Mouse (Mus musculus) myocyte (in vitro differentiated cells): ENCODE data around the gene Nhp2. TPM values are rescaled to one million over a fixed set of nuclear protein-coding genes. Genes with fewer than 3 reads are reported as not detected.
A peak's percentile ranks its signal among the peaks of the same experiment; 100 is the strongest.

Experiments
- H3K27me3 ChIP-seq: one replicate; pipeline ENCODE4 v1.6.1; 2011; ENCODE audit not compliant: control insufficient read depth, insufficient read depth, insufficient read length
- H3K36me3 ChIP-seq: one replicate; pipeline ENCODE4 v1.6.1; 2011; ENCODE audit not compliant: control insufficient read depth, insufficient read depth
- H3K4me2 ChIP-seq: one replicate; pipeline ENCODE4 v1.6.1; 2011; ENCODE audit warnings: low read depth, control low read depth
- H3K4me3 ChIP-seq: one replicate; pipeline ENCODE4 v1.5.1; 2011; ENCODE audit warnings: mild to moderate bottlenecking, control low read depth, moderate library complexity
- H3K79me2 ChIP-seq: one replicate; pipeline ENCODE4 v1.6.1; 2011; ENCODE audit not compliant: control insufficient read depth, insufficient read depth
- H3ac ChIP-seq: one replicate; pipeline ENCODE4 v1.6.1; 2011; ENCODE audit not compliant: control insufficient read depth, insufficient read length
- CEBPB ChIP-seq: IDR thresholded peaks from 2 replicates; pipeline ENCODE4 v1.6.1; 2011; ENCODE audit warnings: mild to moderate bottlenecking, moderate library complexity; ENCODE audit not compliant: poor library complexity, insufficient read depth, severe bottlenecking
- E2F4 ChIP-seq: IDR thresholded peaks from one replicate; pipeline ENCODE4 v1.6.1; 2011; ENCODE audit warnings: mild to moderate bottlenecking, control low read depth, moderate library complexity; ENCODE audit not compliant: insufficient read depth
- MAX ChIP-seq: IDR thresholded peaks from one replicate; pipeline ENCODE4 v1.6.1; 2011; ENCODE audit warnings: low read depth, mild to moderate bottlenecking, control low read depth
- MYOD1 ChIP-seq, 3 experiments: IDR thresholded peaks; one replicate each; pipeline ENCODE4 v1.6.1; 2011; ENCODE audit warnings: control low read depth in 2 of 3, low read depth in 2 of 3, mild to moderate bottlenecking in 2 of 3, moderate library complexity in 1 of 3; ENCODE audit not compliant: insufficient read length in 2 of 3, control insufficient read depth in 1 of 3
- MYOG ChIP-seq, 3 experiments: IDR thresholded peaks; one replicate each; pipeline ENCODE4 v1.6.1; 2011; ENCODE audit warnings: control low read depth in 2 of 3, low read depth in 2 of 3, mild to moderate bottlenecking in 2 of 3; ENCODE audit not compliant: insufficient read length in 2 of 3, control insufficient read depth in 1 of 3, insufficient read depth in 1 of 3
- POLR2A ChIP-seq: IDR thresholded peaks from one replicate; pipeline ENCODE4 v1.6.1; 2011; ENCODE audit warnings: low read depth, mild to moderate bottlenecking, control low read depth, moderate library complexity; ENCODE audit not compliant: insufficient read length
- POLR2AphosphoS2 ChIP-seq: IDR thresholded peaks from one replicate; pipeline ENCODE4 v1.6.1; 2011; ENCODE audit warnings: low read depth, control low read depth; ENCODE audit not compliant: insufficient read length
- REST ChIP-seq: IDR thresholded peaks from one replicate; pipeline ENCODE4 v1.6.1; 2011; ENCODE audit warnings: mild to moderate bottlenecking, control low read depth, moderate library complexity; ENCODE audit not compliant: insufficient read depth, insufficient read length
- SRF ChIP-seq: IDR thresholded peaks from one replicate; pipeline ENCODE4 v1.6.1; 2011; ENCODE audit warnings: low read depth; ENCODE audit not compliant: control insufficient read depth, insufficient read length
- TCF12 ChIP-seq: IDR thresholded peaks from one replicate; pipeline ENCODE4 v1.6.1; 2011; ENCODE audit warnings: mild to moderate bottlenecking, control low read depth; ENCODE audit not compliant: poor library complexity, insufficient read depth, severe bottlenecking
- TCF3 ChIP-seq: IDR thresholded peaks from one replicate; pipeline ENCODE4 v1.6.1; 2011; ENCODE audit warnings: low read depth, control low read depth; ENCODE audit not compliant: insufficient read length
- USF1 ChIP-seq: IDR thresholded peaks from one replicate; pipeline ENCODE4 v1.6.1; 2011; ENCODE audit warnings: low read depth, mild to moderate bottlenecking, control low read depth, moderate library complexity
- polyA plus RNA-seq: library from polyadenylated mRNA; unstranded; fragments of >200 nt; fragmentation: generic; extraction: Trizol; gene quantifications from one replicate; pipeline ENCODE4 v1.2.1, GENCODE M21; 2012; ENCODE audit warnings: missing spikeins

The Nhp2 gene
- 137 TPM for polyA plus RNA-seq

GRCm38 (mm10) chr11:51619409-51620060 lies at the start of gene Nhp2:
Gene Nhp2, plus strand, starts transcription at chr11:51619735.
- Histone ChIP-seq H3ac (peak within 1 kb of the TSS; percentile 45), H3K4me2 (peak within 1 kb of the TSS; percentile 98), H3K4me3 (peak within 1 kb of the TSS; percentile 62), H3K36me3 (peaks cover 18% of the 10 kb centered on the region), H3K27me3 (no peaks in the 10 kb centered on the region), H3K79me2 (peaks cover 21% of the 10 kb centered on the region)
- TF ChIP-seq POLR2A (peak; percentile 62), POLR2AphosphoS2 (no peak), USF1 (peak; percentile 37), CEBPB (no peak), SRF (no peak), E2F4 (peak; percentile 63)

DNA sequence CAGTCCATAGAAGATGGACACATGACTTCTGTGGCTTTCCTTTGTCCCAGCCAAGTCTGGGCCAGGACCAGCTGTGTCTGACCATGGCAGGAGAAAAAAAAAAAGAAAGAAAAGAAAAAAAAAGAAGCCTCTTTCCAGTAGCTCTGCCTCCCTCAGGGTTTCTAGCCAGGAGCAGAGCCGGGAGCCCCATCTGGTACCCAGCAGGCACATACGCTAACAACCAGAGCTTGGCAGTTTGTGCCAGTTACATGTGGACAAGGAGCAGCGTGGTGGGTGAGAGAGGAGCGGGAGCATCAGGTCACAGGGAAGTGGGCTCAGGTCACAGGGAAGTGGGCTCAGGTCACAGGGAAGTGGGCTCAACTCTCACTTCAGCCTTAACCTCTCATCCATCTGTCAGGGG lies 43.1 kb upstream of the Nhp2 start:
- H3ac ChIP-seq, result no peak overlapping the region
- TF ChIP-seq E2F4 (no peak), USF1 (no peak), SRF (no peak), MAX (no peak), POLR2AphosphoS2 (no peak), REST (no peak), CEBPB (no peak), POLR2A (no peak), MYOD1 (IDR thresholded peaks at IDR 0.05; ENCODE audit: control insufficient read depth in 1 of 3, insufficient read length in 2 of 3, low read depth in 2 of 3) (no peak), TCF12 (no peak)
- no peaks in the 10 kb centered on the region for H3K36me3 ChIP-seq
- no peak overlapping the region for H3K4me2 ChIP-seq
- H3K79me2 ChIP-seq, result no peaks in the 10 kb centered on the region
- H3K27me3 ChIP-seq, result peaks cover 7% of the 10 kb centered on the region
- H3K4me3 ChIP-seq, result no peak overlapping the region

DNA sequence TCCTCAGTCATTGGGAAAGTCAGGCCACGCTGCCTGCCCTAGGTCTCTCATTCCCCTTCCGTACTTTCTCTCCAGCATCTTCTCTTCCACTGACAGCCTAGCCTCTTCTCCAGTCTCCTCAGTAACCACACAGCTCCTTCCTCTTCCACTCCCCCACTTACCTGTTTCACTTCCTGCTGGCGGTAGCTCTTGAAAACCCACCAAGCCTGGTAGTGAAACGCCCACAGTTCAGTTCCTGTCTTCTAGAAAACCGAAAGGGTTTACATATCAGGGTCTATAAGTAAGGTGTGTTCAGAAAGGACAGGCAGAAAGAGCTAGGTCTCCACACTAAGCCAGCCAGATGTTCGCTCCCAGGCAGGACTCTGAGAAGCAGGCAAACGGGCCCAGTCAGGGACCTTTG lies 41.9 kb upstream of the Nhp2 start:
- Histone ChIP-seq H3K79me2 (no peaks in the 10 kb centered on the region), H3K27me3 (peaks cover 7% of the 10 kb centered on the region), H3K4me2 (no peak overlapping the region), H3K4me3 (no peak overlapping the region), H3K36me3 (no peaks in the 10 kb centered on the region), H3ac (no peak overlapping the region)
- no peak for TF ChIP-seq MYOG (IDR thresholded peaks at IDR 0.05; ENCODE audit: control insufficient read depth in 1 of 3, insufficient read depth in 1 of 3, insufficient read length in 2 of 3, low read depth in 2 of 3)
- no peak for TF ChIP-seq TCF12
- TF ChIP-seq POLR2AphosphoS2, result no peak

- Histone ChIP-seq H3K79me2 (no peaks in the 10 kb centered on the region), H3ac (no peak overlapping the region), H3K36me3 (no peaks in the 10 kb centered on the region), H3K4me3 (no peak overlapping the region), H3K4me2 (no peak overlapping the region), H3K27me3 (peaks cover 7% of the 10 kb centered on the region)
- TF ChIP-seq CEBPB, result no peak
Observed at GRCm38 (mm10) chr11:51579024-51579423, 40.5 kb upstream of the Nhp2 start.

- Histone ChIP-seq H3K79me2 (peaks cover 8% of the 10 kb centered on the region), H3K27me3 (no peaks in the 10 kb centered on the region), H3K4me3 (no peak overlapping the region), H3K4me2 (no peak overlapping the region), H3K36me3 (peaks cover 6% of the 10 kb centered on the region), H3ac (no peak overlapping the region)
- TF ChIP-seq POLR2A (no peak), POLR2AphosphoS2 (peak; percentile 21), MYOD1 (IDR thresholded peaks at IDR 0.05; ENCODE audit: control insufficient read depth in 1 of 3, insufficient read length in 2 of 3, low read depth in 2 of 3) (no peak)
Observed at GRCm38 (mm10) chr11:51582713-51583112, 36.8 kb upstream of the Nhp2 start.

DNA sequence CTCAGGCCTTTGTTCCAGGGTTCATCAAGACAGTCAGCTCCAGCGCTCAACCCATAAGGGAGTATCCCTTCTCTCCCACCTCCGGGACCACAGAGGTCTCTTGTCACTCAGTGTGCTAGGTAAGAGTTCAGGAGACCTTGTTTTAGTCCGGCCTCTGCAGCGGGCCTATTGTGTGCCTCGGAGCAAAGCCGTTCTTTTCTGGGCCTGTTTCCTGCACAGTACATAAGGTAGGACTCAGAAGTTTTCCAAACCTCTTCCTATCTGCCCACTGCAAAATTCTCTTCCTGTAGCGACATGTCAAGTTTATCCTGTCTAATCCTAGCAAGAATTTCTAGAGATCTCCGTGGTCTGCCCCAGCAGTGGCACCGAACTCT lies 35.5 kb upstream of the Nhp2 start:
- H3K27me3 ChIP-seq, result no peaks in the 10 kb centered on the region
- H3K36me3 ChIP-seq, result peaks cover 14% of the 10 kb centered on the region
- peak overlapping the region; percentile 79 for H3K4me2 ChIP-seq
- TF ChIP-seq POLR2A (no peak), POLR2AphosphoS2 (no peak), TCF3 (no peak), CEBPB (no peak), E2F4 (no peak), USF1 (no peak), MYOG (IDR thresholded peaks at IDR 0.05; ENCODE audit: control insufficient read depth in 1 of 3, insufficient read depth in 1 of 3, insufficient read length in 2 of 3, low read depth in 2 of 3) (no peak), MAX (no peak)
- H3K79me2 ChIP-seq, result peaks cover 8% of the 10 kb centered on the region
- peak overlapping the region; percentile 76 for H3K4me3 ChIP-seq
- H3ac ChIP-seq, result peak overlapping the region; percentile 52
